Mouse (Mus musculus) midbrain, embryonic 15.5 days (tissue): ENCODE results near the gene Hoxb1. TPM values are rescaled to one million over a fixed set of nuclear protein-coding genes. Genes with fewer than 3 reads are reported as not detected.

Experiments
- ATAC-seq: fragments of 200-750 bp; cut with Nextera tagmentation; replicated peaks from 2 replicates; pipeline ENCODE4 v1.8.0; 2017; ENCODE audit warnings: moderate TSS enrichment
- H3K27ac ChIP-seq: fragments of 300-500 bp; sonication (generic); 2 replicates; pipeline ENCODE4 v1.5.1; 2015; ENCODE audit warnings: mild to moderate bottlenecking, inconsistent platforms
- H3K27me3 ChIP-seq: fragments of 300-500 bp; sonication (generic); replicated peaks from 2 replicates; pipeline ENCODE4 v1.6.1; 2015; ENCODE audit warnings: inconsistent platforms
- H3K36me3 ChIP-seq: fragments of 300-500 bp; sonication (generic); replicated peaks from 2 replicates; pipeline ENCODE4 v1.6.1; 2015; ENCODE audit warnings: inconsistent platforms
- H3K4me1 ChIP-seq: fragments of 300-500 bp; sonication (generic); 2 replicates; pipeline ENCODE4 v1.6.1; 2015; ENCODE audit warnings: inconsistent platforms
- H3K4me2 ChIP-seq: fragments of 300-500 bp; sonication (generic); 2 replicates; pipeline ENCODE4 v1.6.1; 2015; ENCODE audit warnings: inconsistent platforms, mild to moderate bottlenecking, moderate library complexity
- H3K4me3 ChIP-seq: fragments of 300-500 bp; sonication (generic); 2 replicates; pipeline ENCODE4 v1.5.1; 2015; ENCODE audit warnings: mild to moderate bottlenecking, inconsistent platforms
- H3K9ac ChIP-seq: fragments of 300-500 bp; sonication (generic); 2 replicates; pipeline ENCODE4 v1.6.1; 2015; ENCODE audit warnings: mild to moderate bottlenecking, inconsistent platforms
- H3K9me3 ChIP-seq: fragments of 300-500 bp; sonication (generic); 2 replicates; pipeline ENCODE4 v1.6.1; 2016; ENCODE audit warnings: inconsistent platforms
- WGBS: fragments of 180-500 bp; shearing (Covaris S2); methylation state at CpG from one replicate; pipeline ENCODE4 v1.1.7; 2015; ENCODE audit warnings: mixed read lengths; 5-methylcytosine and 5-hydroxymethylcytosine counted together
- polyA plus RNA-seq: library from polyadenylated mRNA; unstranded; fragments of >200 nt; fragmentation: Nextera tagmentation; extraction: Ambion mirVana; gene quantifications from 2 replicates; pipeline ENCODE4 v1.2.1, GENCODE M21; 2015

Hoxb1 gene
- polyA plus RNA-seq, 1 experiment from 2014 or later, result not detected

- no peak overlapping the region for H3K27ac ChIP-seq
- WGBS, result 0% methylated on average over 5 of the region's 5 CpGs
- H3K27me3 ChIP-seq, result peaks cover 95% of the 10 kb centered on the region
- H3K9ac ChIP-seq, result no peak overlapping the region
- H3K9me3 ChIP-seq, result no peaks in the 10 kb centered on the region
- H3K36me3 ChIP-seq, result no peaks in the 10 kb centered on the region
- no peak overlapping the region for H3K4me2 ChIP-seq
- ATAC-seq, result no peak
- H3K4me3 ChIP-seq, result no peak overlapping the region
- H3K4me1 ChIP-seq, result no peaks in the 10 kb centered on the region
These were observed 41.4 kb upstream of the Hoxb1 start for GRCm38 (mm10) chr11:96324125-96324524.

GRCm38 (mm10) chr11:96324965-96325364, 40.6 kb upstream of the Hoxb1 start:
- no peak overlapping the region for H3K4me2 ChIP-seq
- ATAC-seq, result no peak
- H3K9me3 ChIP-seq, result no peaks in the 10 kb centered on the region
- H3K4me3 ChIP-seq, result no peak overlapping the region
- no peaks in the 10 kb centered on the region for H3K36me3 ChIP-seq
- no peaks in the 10 kb centered on the region for H3K4me1 ChIP-seq
- H3K27ac ChIP-seq, result no peak overlapping the region
- WGBS, result 3% methylated on average over 8 of the region's 8 CpGs
- no peak overlapping the region for H3K9ac ChIP-seq
- H3K27me3 ChIP-seq, result peaks cover 94% of the 10 kb centered on the region

GRCm38 (mm10) chr11:96325747-96326212, 39.8 kb upstream of the Hoxb1 start:
- 1% methylated on average over 22 of the region's 22 CpGs for WGBS
- H3K4me3 ChIP-seq, result no peak overlapping the region
- H3K4me1 ChIP-seq, result no peaks in the 10 kb centered on the region
- no peaks in the 10 kb centered on the region for H3K36me3 ChIP-seq
- no peak overlapping the region for H3K27ac ChIP-seq
- H3K4me2 ChIP-seq, result no peak overlapping the region
- no peak for ATAC-seq
- H3K27me3 ChIP-seq, result peaks cover 95% of the 10 kb centered on the region
- H3K9ac ChIP-seq, result no peak overlapping the region
- no peaks in the 10 kb centered on the region for H3K9me3 ChIP-seq

GRCm38 (mm10) chr11:96326705-96327104, 38.8 kb upstream of the Hoxb1 start:
- Histone ChIP-seq H3K27ac (no peak overlapping the region), H3K27me3 (peaks cover 95% of the 10 kb centered on the region), H3K9me3 (no peaks in the 10 kb centered on the region), H3K36me3 (no peaks in the 10 kb centered on the region), H3K4me2 (no peak overlapping the region), H3K9ac (no peak overlapping the region), H3K4me1 (no peaks in the 10 kb centered on the region), H3K4me3 (no peak overlapping the region)
- ATAC-seq, result no peak
- 2% methylated on average over 12 of the region's 12 CpGs for WGBS

GRCm38 (mm10) chr11:96327122-96327521, 38.4 kb upstream of the Hoxb1 start:
- ATAC-seq, result no peak
- Histone ChIP-seq H3K9ac (no peak overlapping the region), H3K27ac (no peak overlapping the region)

GRCm38 (mm10) chr11:96327750-96328149, 37.8 kb upstream of the Hoxb1 start:
- Histone ChIP-seq H3K27ac (no peak overlapping the region), H3K9ac (no peak overlapping the region), H3K4me2 (no peak overlapping the region), H3K4me3 (no peak overlapping the region), H3K9me3 (no peaks in the 10 kb centered on the region), H3K4me1 (no peaks in the 10 kb centered on the region; the same call in 1 of the 2 replicates), H3K36me3 (no peaks in the 10 kb centered on the region), H3K27me3 (peaks cover 95% of the 10 kb centered on the region)
- WGBS, result 0% methylated on average over 5 of the region's 5 CpGs
- ATAC-seq, result no peak

More at GRCm38 (mm10) chr11:96327122-96327521, 38.4 kb upstream of the Hoxb1 start:
- H3K4me1 ChIP-seq, result no peaks in the 10 kb centered on the region
- H3K4me3 ChIP-seq, result no peak overlapping the region
- peaks cover 95% of the 10 kb centered on the region for H3K27me3 ChIP-seq
- no peaks in the 10 kb centered on the region for H3K36me3 ChIP-seq
- H3K4me2 ChIP-seq, result no peak overlapping the region
- WGBS, result 3% methylated on average over 7 of the region's 7 CpGs
- H3K9me3 ChIP-seq, result no peaks in the 10 kb centered on the region

- H3K27me3 ChIP-seq, result peaks cover 95% of the 10 kb centered on the region
These were observed 36.9 kb upstream of the Hoxb1 start for GRCm38 (mm10) chr11:96328605-96329004.

GRCm38 (mm10) chr11:96332105-96332504, 33.4 kb upstream of the Hoxb1 start:
- Histone ChIP-seq H3K4me3 (no peak overlapping the region), H3K27ac (no peak overlapping the region), H3K4me1 (no peaks in the 10 kb centered on the region; the same call in 1 of the 2 replicates), H3K9ac (no peak overlapping the region), H3K4me2 (no peak overlapping the region), H3K36me3 (no peaks in the 10 kb centered on the region), H3K27me3 (peaks cover 99% of the 10 kb centered on the region), H3K9me3 (no peaks in the 10 kb centered on the region)
- ATAC-seq, result no peak
- WGBS, result 0% methylated on average over 8 of the region's 8 CpGs

More at GRCm38 (mm10) chr11:96328605-96329004, 36.9 kb upstream of the Hoxb1 start:
- Histone ChIP-seq H3K4me2 (no peak overlapping the region), H3K9me3 (no peaks in the 10 kb centered on the region), H3K36me3 (no peaks in the 10 kb centered on the region), H3K4me3 (no peak overlapping the region), H3K9ac (no peak overlapping the region), H3K4me1 (no peaks in the 10 kb centered on the region; the same call in 1 of the 2 replicates), H3K27ac (no peak overlapping the region)
- 6% methylated on average over 8 of the region's 8 CpGs for WGBS
- no peak for ATAC-seq

GRCm38 (mm10) chr11:96332618-96333032, 32.9 kb upstream of the Hoxb1 start:
- H3K27me3 ChIP-seq, result peaks cover 99% of the 10 kb centered on the region
- no peak overlapping the region for H3K9ac ChIP-seq
- no peak overlapping the region for H3K4me3 ChIP-seq
- H3K4me2 ChIP-seq, result no peak overlapping the region
- H3K27ac ChIP-seq, result no peak overlapping the region
- H3K4me1 ChIP-seq, result no peaks in the 10 kb centered on the region; the same call in 1 of the 2 replicates
- ATAC-seq, result no peak
- H3K36me3 ChIP-seq, result no peaks in the 10 kb centered on the region
- under 1% methylated on average over 35 of the region's 35 CpGs for WGBS
- H3K9me3 ChIP-seq, result no peaks in the 10 kb centered on the region

GRCm38 (mm10) chr11:96333241-96334001, 32.1 kb upstream of the Hoxb1 start:
- H3K9me3 ChIP-seq, result no peaks in the 10 kb centered on the region
- no peak for ATAC-seq
- H3K27ac ChIP-seq, result no peak overlapping the region
- WGBS, result 3% methylated on average over 17 of the region's 17 CpGs
- H3K27me3 ChIP-seq, result peaks cover 99% of the 10 kb centered on the region
- no peaks in the 10 kb centered on the region for H3K36me3 ChIP-seq
- H3K4me3 ChIP-seq, result no peak overlapping the region
- H3K4me1 ChIP-seq, result no peaks in the 10 kb centered on the region; the same call in 1 of the 2 replicates
- H3K9ac ChIP-seq, result no peak overlapping the region
- no peak overlapping the region for H3K4me2 ChIP-seq

- Histone ChIP-seq H3K4me1 (no peaks in the 10 kb centered on the region; the same call in 1 of the 2 replicates), H3K4me2 (no peak overlapping the region), H3K9me3 (no peaks in the 10 kb centered on the region), H3K27ac (no peak overlapping the region), H3K36me3 (no peaks in the 10 kb centered on the region), H3K4me3 (no peak overlapping the region), H3K27me3 (peaks cover 99% of the 10 kb centered on the region), H3K9ac (no peak overlapping the region)
- 0% methylated on average over 2 of the region's 2 CpGs for WGBS
- ATAC-seq, result no peak
These were observed 31.6 kb upstream of the Hoxb1 start for GRCm38 (mm10) chr11:96334002-96334364.

- H3K36me3 ChIP-seq, result no peaks in the 10 kb centered on the region
- no peak overlapping the region for H3K27ac ChIP-seq
- peaks cover 100% of the 10 kb centered on the region for H3K27me3 ChIP-seq
- no peaks in the 10 kb centered on the region; the same call in 1 of the 2 replicates for H3K4me1 ChIP-seq
- H3K4me3 ChIP-seq, result no peak overlapping the region
- no peak overlapping the region for H3K9ac ChIP-seq
- H3K4me2 ChIP-seq, result no peak overlapping the region
- no peak for ATAC-seq
- WGBS, result 36% methylated on average over 3 of the region's 3 CpGs
- no peaks in the 10 kb centered on the region for H3K9me3 ChIP-seq
These were observed 30.6 kb upstream of the Hoxb1 start for GRCm38 (mm10) chr11:96334998-96335397.

- no peak for ATAC-seq
- no peaks in the 10 kb centered on the region for H3K36me3 ChIP-seq
- H3K9me3 ChIP-seq, result no peaks in the 10 kb centered on the region
- peaks cover 98% of the 10 kb centered on the region for H3K27me3 ChIP-seq
- H3K4me2 ChIP-seq, result no peak overlapping the region
- 5% methylated on average over 2 of the region's 2 CpGs for WGBS
- H3K27ac ChIP-seq, result no peak overlapping the region
- no peak overlapping the region for H3K9ac ChIP-seq
- H3K4me3 ChIP-seq, result no peak overlapping the region
- H3K4me1 ChIP-seq, result peaks cover 3% of the 10 kb centered on the region; the same call in 1 of the 2 replicates
These were observed 29.0 kb upstream of the Hoxb1 start for GRCm38 (mm10) chr11:96336597-96336996.
